Mouse (Mus musculus): ENCODE measurements at regions not wholly inside any gene's neighbourhood (a gene's known extent, or its start where the extent isn't known, plus 50 kb on each side); places are given as distances from the start of the nearest gene placed in this dataset.

DNA sequence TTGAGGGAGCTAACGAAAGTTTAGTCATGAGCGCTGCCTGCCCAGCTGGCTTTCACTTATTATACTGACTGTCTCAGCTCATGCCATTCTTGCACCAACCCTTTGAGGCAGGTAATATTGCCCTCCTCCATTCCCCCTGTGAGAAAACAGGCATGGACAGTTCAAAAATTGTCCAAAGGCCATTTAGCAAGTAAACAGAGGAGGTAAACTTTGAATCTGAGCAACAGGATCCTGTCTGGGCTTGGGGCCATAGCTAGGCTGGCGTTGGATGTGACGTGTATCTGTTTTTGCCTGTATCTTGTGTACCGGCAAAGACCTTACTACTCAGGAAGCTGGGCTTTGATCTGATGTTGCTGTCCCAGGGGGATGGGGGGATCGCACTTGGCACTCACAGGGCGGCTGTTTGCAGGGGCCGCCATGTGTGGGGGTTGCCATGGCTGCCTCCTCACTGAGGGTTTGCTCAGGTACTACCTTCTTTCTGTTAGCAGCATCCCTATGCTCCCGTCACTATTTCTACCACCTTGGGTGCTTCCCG, 53.1 kb upstream of the Lrrc55 start:
- TF ChIP-seq POLR2A (IDR thresholded peaks at IDR 0.05; ENCODE audit: insufficient read depth, low read depth, low read length) (no peak), CTCF (IDR thresholded peaks at IDR 0.05; ENCODE audit: insufficient read depth, low read depth, low read length) (no peak)
